Mouse (Mus musculus): ENCODE measurements around the gene Eddm3b. TPM values are rescaled to one million over a fixed set of nuclear protein-coding genes. Genes with fewer than 3 reads are reported as not detected.

The Eddm3b gene
- total and polyA plus RNA-seq, 2 experiments from 2014 or later, result 0.22 TPM; not detected in 1

- Histone ChIP-seq H3K4me1 (ENCODE audit: insufficient read depth) (no peaks in the 10 kb centered on the region), H3K9me3 (ENCODE audit: low read length) (0 out of 2 replicates have a peak, but pooled peaks cover 6% of the 10 kb centered on the region), H3K27me3 (ENCODE audit: insufficient read depth, low read length) (no peaks in the 10 kb centered on the region), H3K36me3 (ENCODE audit: insufficient read depth) (no peaks in the 10 kb centered on the region), H3K4me2 (ENCODE audit: low read depth) (no peak overlapping the region), H3K27ac (ENCODE audit: low read depth, low read length) (no peak overlapping the region), H3K4me3 (ENCODE audit: low read depth, low read length) (no peak overlapping the region), H3K9ac (no peak overlapping the region)
- DNase-seq (no peak), ATAC-seq (no peak)
- no peak for TF ChIP-seq CTCF (IDR thresholded peaks at IDR 0.05; ENCODE audit: low read depth)
- 83% methylated on average over 4 of the region's 4 CpGs for WGBS
Observed at GRCm38 (mm10) chr14:51129624-51129975, 15.4 kb downstream of the Eddm3b start.

- Histone ChIP-seq H3K4me2 (ENCODE audit: low read depth) (no peak overlapping the region), H3K9me3 (ENCODE audit: low read length) (0 out of 2 replicates have a peak, but pooled peaks cover 6% of the 10 kb centered on the region), H3K36me3 (ENCODE audit: insufficient read depth) (no peaks in the 10 kb centered on the region), H3K4me1 (ENCODE audit: insufficient read depth) (no peaks in the 10 kb centered on the region), H3K27ac (ENCODE audit: low read depth, low read length) (no peak overlapping the region), H3K27me3 (ENCODE audit: insufficient read depth, low read length) (no peaks in the 10 kb centered on the region), H3K9ac (no peak overlapping the region), H3K4me3 (ENCODE audit: low read depth, low read length) (no peak overlapping the region)
- DNase-seq, result no peak
- no peak for TF ChIP-seq CTCF (IDR thresholded peaks at IDR 0.05; ENCODE audit: low read depth)
- no peak for ATAC-seq
- 92% methylated on average over 9 of the region's 9 CpGs for WGBS
Observed at GRCm38 (mm10) chr14:51130315-51130940, 16.2 kb downstream of the Eddm3b start.

DNA sequence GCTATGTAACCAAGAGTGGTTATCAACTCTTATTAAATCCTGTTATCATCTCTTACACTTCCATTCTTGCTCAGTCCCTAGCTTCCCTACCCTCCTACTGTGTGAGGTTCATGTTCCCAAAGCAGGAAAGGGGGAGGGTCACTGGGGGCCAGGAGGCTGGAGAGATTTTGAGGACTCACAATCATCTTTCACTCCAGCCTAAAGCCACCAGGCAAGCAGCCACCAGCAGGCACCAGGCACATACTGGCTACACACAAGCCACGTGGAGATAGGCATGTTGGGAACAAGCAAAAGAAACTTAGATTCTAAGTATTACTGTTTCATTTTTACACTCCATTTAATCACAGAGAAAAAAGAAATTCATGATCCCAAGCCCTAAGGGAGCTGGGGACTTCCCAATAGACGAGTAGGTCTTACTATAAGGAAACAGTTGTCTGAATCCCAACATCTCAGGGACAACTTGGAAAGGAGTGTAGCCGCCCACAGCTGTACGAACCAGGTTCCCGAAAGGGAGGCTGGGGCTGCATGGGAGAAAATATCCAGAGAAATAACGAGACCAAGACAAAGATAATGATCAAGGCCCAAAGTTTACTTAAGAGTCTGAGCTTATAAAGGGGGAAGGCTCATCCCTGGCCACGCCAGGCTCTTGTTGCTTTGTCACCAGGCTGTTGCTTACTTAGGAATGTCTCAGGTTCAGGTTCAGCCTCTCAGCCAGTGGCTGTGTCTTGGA is 17.0 kb downstream of the Eddm3b start:
- H3K27me3 ChIP-seq (ENCODE audit: insufficient read depth, low read length), result no peaks in the 10 kb centered on the region
- DNase-seq (no peak), ATAC-seq (no peak)
- H3K4me3 ChIP-seq (ENCODE audit: low read depth, low read length), result no peak overlapping the region
- 76% methylated on average over 7 of the region's 7 CpGs for WGBS
- H3K4me1 ChIP-seq (ENCODE audit: insufficient read depth), result no peaks in the 10 kb centered on the region
- no peak overlapping the region for H3K4me2 ChIP-seq (ENCODE audit: low read depth)
- no peaks in the 10 kb centered on the region for H3K9me3 ChIP-seq (ENCODE audit: low read length)
- no peak overlapping the region for H3K9ac ChIP-seq
- no peak overlapping the region for H3K27ac ChIP-seq (ENCODE audit: low read depth, low read length)
- no peak for TF ChIP-seq CTCF (IDR thresholded peaks at IDR 0.05; ENCODE audit: low read depth)
- no peaks in the 10 kb centered on the region for H3K36me3 ChIP-seq (ENCODE audit: insufficient read depth)

DNA sequence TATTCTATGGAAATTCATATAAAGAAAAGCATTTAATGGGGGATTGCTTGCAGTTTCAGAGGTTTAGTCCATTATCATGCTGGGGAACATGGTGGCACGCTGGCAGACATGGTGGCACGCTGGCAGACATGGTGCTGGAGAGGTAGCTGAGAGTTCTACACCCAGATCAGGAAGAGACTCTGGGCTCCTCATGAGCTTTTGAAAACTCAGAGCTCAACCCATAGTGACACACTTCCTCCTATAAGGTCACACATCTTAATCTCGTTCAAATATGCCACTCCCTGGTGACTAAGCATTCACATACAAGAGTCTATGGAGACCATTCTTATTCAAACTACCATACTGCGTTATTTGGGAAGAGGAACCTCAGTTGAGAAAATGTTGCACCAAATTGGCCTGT is 18.1 kb downstream of the Eddm3b start:
- ATAC-seq, result no peak
- Histone ChIP-seq H3K4me1 (ENCODE audit: insufficient read depth) (no peaks in the 10 kb centered on the region), H3K4me3 (ENCODE audit: low read depth, low read length) (no peak overlapping the region), H3K9me3 (ENCODE audit: low read length) (no peaks in the 10 kb centered on the region), H3K27me3 (ENCODE audit: insufficient read depth, low read length) (no peaks in the 10 kb centered on the region), H3K27ac (ENCODE audit: low read depth, low read length) (no peak overlapping the region), H3K36me3 (ENCODE audit: insufficient read depth) (no peaks in the 10 kb centered on the region), H3K4me2 (ENCODE audit: low read depth) (no peak overlapping the region), H3K9ac (no peak overlapping the region)
- WGBS, result 87% methylated on average over 4 of the region's 4 CpGs
- no peak for TF ChIP-seq CTCF (IDR thresholded peaks at IDR 0.05; ENCODE audit: low read depth)
- DNase-seq, result no peak

DNA sequence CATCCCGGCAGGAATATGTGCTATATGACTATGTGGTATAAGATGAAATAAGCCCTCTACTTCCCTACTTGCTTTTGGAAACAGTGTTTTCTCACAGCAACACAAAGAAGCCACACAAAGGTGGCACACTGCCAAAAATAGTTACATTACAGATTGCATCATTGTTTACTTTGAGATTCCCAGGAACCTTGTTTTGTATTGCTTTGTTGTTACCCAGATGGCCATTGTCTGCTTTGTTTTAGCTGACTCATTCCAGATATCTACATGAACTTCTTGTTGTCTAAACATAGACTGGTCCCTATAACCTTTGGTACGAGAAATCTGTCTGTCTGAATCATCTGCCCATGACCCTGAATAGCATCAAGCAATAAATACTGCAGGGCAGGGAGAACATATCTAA is 26.1 kb downstream of the Eddm3b start:
- DNase-seq (peak; percentile 8), ATAC-seq (no peak)
- 73% methylated on average over 2 of the region's 2 CpGs for WGBS
- Histone ChIP-seq H3K9ac (no peak overlapping the region), H3K4me1 (ENCODE audit: insufficient read depth) (no peaks in the 10 kb centered on the region), H3K4me2 (ENCODE audit: low read depth) (no peak overlapping the region), H3K27me3 (ENCODE audit: insufficient read depth, low read length) (no peaks in the 10 kb centered on the region), H3K9me3 (ENCODE audit: low read length) (no peaks in the 10 kb centered on the region), H3K36me3 (ENCODE audit: insufficient read depth) (no peaks in the 10 kb centered on the region), H3K27ac (ENCODE audit: low read depth, low read length) (no peak overlapping the region), H3K4me3 (ENCODE audit: low read depth, low read length) (no peak overlapping the region)
- no peak for TF ChIP-seq CTCF (IDR thresholded peaks at IDR 0.05; ENCODE audit: low read depth)

DNA sequence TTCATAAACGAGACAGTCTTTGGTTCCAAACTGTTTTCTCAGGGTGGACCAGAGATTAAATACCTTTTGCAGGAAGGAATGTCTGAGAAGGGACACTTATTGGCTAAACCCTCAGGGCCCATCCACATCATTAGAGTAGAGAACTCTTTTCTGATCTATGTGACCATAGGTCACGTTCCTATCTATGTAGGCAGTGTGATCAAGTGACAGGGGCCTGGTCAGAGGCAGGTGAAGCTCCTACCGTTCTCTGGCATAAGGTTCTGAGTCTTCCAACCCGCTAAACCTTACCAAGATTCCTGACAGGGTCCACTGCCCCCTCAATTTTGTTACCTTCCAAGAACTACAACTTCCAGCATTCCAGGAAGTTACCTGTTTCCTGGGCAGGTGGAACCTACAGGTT is 27.9 kb downstream of the Eddm3b start:
- Histone ChIP-seq H3K9ac (no peak overlapping the region), H3K9me3 (ENCODE audit: low read length) (no peaks in the 10 kb centered on the region), H3K4me2 (ENCODE audit: low read depth) (no peak overlapping the region), H3K4me3 (ENCODE audit: low read depth, low read length) (no peak overlapping the region), H3K36me3 (ENCODE audit: insufficient read depth) (no peaks in the 10 kb centered on the region), H3K4me1 (ENCODE audit: insufficient read depth) (no peaks in the 10 kb centered on the region), H3K27me3 (ENCODE audit: insufficient read depth, low read length) (no peaks in the 10 kb centered on the region), H3K27ac (ENCODE audit: low read depth, low read length) (no peak overlapping the region)
- ATAC-seq (no peak), DNase-seq (no peak)
- no peak for TF ChIP-seq CTCF (IDR thresholded peaks at IDR 0.05; ENCODE audit: low read depth)
- 93% methylated on average over 4 of the region's 4 CpGs for WGBS

GRCm38 (mm10) chr14:51142568-51142967 is 28.3 kb downstream of the Eddm3b start:
- H3K27ac ChIP-seq (ENCODE audit: low read depth, low read length), result no peak overlapping the region
- no peak overlapping the region for H3K4me2 ChIP-seq (ENCODE audit: low read depth)
- DNase-seq (no peak), ATAC-seq (no peak)
- no peaks in the 10 kb centered on the region for H3K36me3 ChIP-seq (ENCODE audit: insufficient read depth)
- H3K4me1 ChIP-seq (ENCODE audit: insufficient read depth), result no peaks in the 10 kb centered on the region
- H3K27me3 ChIP-seq (ENCODE audit: insufficient read depth, low read length), result no peaks in the 10 kb centered on the region
- WGBS, result 80% methylated on average over 3 of the region's 3 CpGs
- no peak overlapping the region for H3K9ac ChIP-seq
- no peak for TF ChIP-seq CTCF (IDR thresholded peaks at IDR 0.05; ENCODE audit: low read depth)
- H3K9me3 ChIP-seq (ENCODE audit: low read length), result no peaks in the 10 kb centered on the region
- H3K4me3 ChIP-seq (ENCODE audit: low read depth, low read length), result no peak overlapping the region
